Mouse (Mus musculus) erythroblast, embryonic 14.5 days (primary cell): ENCODE measurements around the gene Lpcat4. TPM values are rescaled to one million over a fixed set of nuclear protein-coding genes. Genes with fewer than 3 reads are reported as not detected.

Experiments used
- H3K27me3 ChIP-seq: 2 replicates; pipeline ENCODE4 v1.6.1; 2012; ENCODE audit warnings: inconsistent platforms; ENCODE audit not compliant: control insufficient read depth
- H3K36me3 ChIP-seq: 2 replicates; pipeline ENCODE4 v1.6.1; 2012; ENCODE audit warnings: mild to moderate bottlenecking, inconsistent platforms; ENCODE audit not compliant: control insufficient read depth
- H3K4me1 ChIP-seq: 2 replicates; pipeline ENCODE4 v1.6.1; 2012; ENCODE audit warnings: inconsistent platforms; ENCODE audit not compliant: control insufficient read depth
- H3K4me3 ChIP-seq: replicated peaks from 2 replicates; pipeline ENCODE3; 2012; ENCODE audit warnings: moderate library complexity, mild to moderate bottlenecking, inconsistent platforms
- H3K9me3 ChIP-seq: 2 replicates; pipeline ENCODE4 v1.6.1; 2012; ENCODE audit warnings: low read length, inconsistent platforms, mixed read lengths; ENCODE audit not compliant: control insufficient read depth
- GATA1 ChIP-seq: IDR thresholded peaks from 2 replicates; pipeline ENCODE4 v1.6.1; 2012; ENCODE audit warnings: low read length, inconsistent platforms, mixed read lengths
- TAL1 ChIP-seq: IDR thresholded peaks from 3 replicates; pipeline ENCODE4 v1.6.1; 2012; ENCODE audit warnings: low read length, inconsistent platforms, mixed read lengths
- polyA plus RNA-seq: library from polyadenylated mRNA; stranded (reverse); fragments of >175 nt; gene quantifications from 2 replicates; pipeline ENCODE4 v1.2.3, GENCODE M21; 2012

The Lpcat4 gene
- polyA plus RNA-seq, 1 experiment = 0.11 TPM

- Histone ChIP-seq H3K36me3 (no peaks in the 10 kb centered on the region), H3K27me3 (no peaks in the 10 kb centered on the region), H3K4me3 (no peak overlapping the region), H3K4me1 (no peaks in the 10 kb centered on the region), H3K9me3 (no peaks in the 10 kb centered on the region)
- no peak for TF ChIP-seq GATA1
- no peak for TF ChIP-seq TAL1
These were observed 14.9 kb upstream of the Lpcat4 start for GRCm38 (mm10) chr2:112224356-112224755.

- Histone ChIP-seq H3K27me3 (no peaks in the 10 kb centered on the region), H3K36me3 (no peaks in the 10 kb centered on the region), H3K9me3 (no peaks in the 10 kb centered on the region), H3K4me3 (no peak overlapping the region), H3K4me1 (no peaks in the 10 kb centered on the region)
- no peak for TF ChIP-seq TAL1
- no peak for TF ChIP-seq GATA1
These were observed 6.6 kb upstream of the Lpcat4 start for GRCm38 (mm10) chr2:112232623-112233022.

GRCm38 (mm10) chr2:112236620-112237019, 2.6 kb upstream of the Lpcat4 start:
- no peaks in the 10 kb centered on the region for H3K36me3 ChIP-seq
- peaks cover 23% of the 10 kb centered on the region for H3K4me1 ChIP-seq
- no peaks in the 10 kb centered on the region for H3K9me3 ChIP-seq
- H3K27me3 ChIP-seq = peaks cover 27% of the 10 kb centered on the region
- no peak overlapping the region for H3K4me3 ChIP-seq
- TF ChIP-seq GATA1 (no peak), TAL1 (no peak)

- no peak overlapping the region for H3K4me3 ChIP-seq
- peaks cover 28% of the 10 kb centered on the region for H3K27me3 ChIP-seq
- TF ChIP-seq TAL1 (no peak), GATA1 (no peak)
- H3K9me3 ChIP-seq = no peaks in the 10 kb centered on the region
- no peaks in the 10 kb centered on the region for H3K36me3 ChIP-seq
- peaks cover 23% of the 10 kb centered on the region for H3K4me1 ChIP-seq
These were observed 1.3 kb upstream of the Lpcat4 start for GRCm38 (mm10) chr2:112238006-112238405.

- peaks cover 23% of the 10 kb centered on the region for H3K4me1 ChIP-seq
- no peaks in the 10 kb centered on the region for H3K9me3 ChIP-seq
- H3K27me3 ChIP-seq = peaks cover 28% of the 10 kb centered on the region
- H3K4me3 ChIP-seq = peak overlapping the region; percentile 89
- no peak for TF ChIP-seq TAL1
- TF ChIP-seq GATA1 = no peak
- no peaks in the 10 kb centered on the region for H3K36me3 ChIP-seq
These were observed 860 bp downstream of the Lpcat4 start for GRCm38 (mm10) chr2:112239935-112240721.

- Histone ChIP-seq H3K27me3 (peaks cover 28% of the 10 kb centered on the region), H3K4me1 (peaks cover 23% of the 10 kb centered on the region), H3K9me3 (no peaks in the 10 kb centered on the region), H3K36me3 (no peaks in the 10 kb centered on the region), H3K4me3 (no peak overlapping the region)
- TF ChIP-seq TAL1 (no peak), GATA1 (no peak)
These were observed 2.5 kb downstream of the Lpcat4 start for GRCm38 (mm10) chr2:112241787-112242186.

GRCm38 (mm10) chr2:112245307-112245706, 6.0 kb downstream of the Lpcat4 start:
- H3K9me3 ChIP-seq = no peaks in the 10 kb centered on the region
- H3K36me3 ChIP-seq = no peaks in the 10 kb centered on the region
- peaks cover 2% of the 10 kb centered on the region for H3K4me1 ChIP-seq
- peaks cover 12% of the 10 kb centered on the region for H3K27me3 ChIP-seq
- TF ChIP-seq GATA1 (no peak), TAL1 (no peak)
- no peak overlapping the region for H3K4me3 ChIP-seq

GRCm38 (mm10) chr2:112246193-112246592, 6.9 kb downstream of the Lpcat4 start:
- TF ChIP-seq GATA1 (no peak), TAL1 (no peak)
- H3K36me3 ChIP-seq = no peaks in the 10 kb centered on the region
- peaks cover 4% of the 10 kb centered on the region for H3K27me3 ChIP-seq
- no peaks in the 10 kb centered on the region for H3K9me3 ChIP-seq
- no peak overlapping the region for H3K4me3 ChIP-seq
- no peaks in the 10 kb centered on the region for H3K4me1 ChIP-seq

GRCm38 (mm10) chr2:112247323-112247722, 8.1 kb downstream of the Lpcat4 start:
- Histone ChIP-seq H3K4me1 (no peaks in the 10 kb centered on the region), H3K9me3 (no peaks in the 10 kb centered on the region), H3K4me3 (no peak overlapping the region), H3K36me3 (no peaks in the 10 kb centered on the region), H3K27me3 (no peaks in the 10 kb centered on the region)
- TF ChIP-seq GATA1 = no peak
- TF ChIP-seq TAL1 = no peak
